Mouse (Mus musculus) embryonic fibroblast, embryonic 13.5 days (primary cell): ENCODE data around the gene Medag. TPM values are rescaled to one million over a fixed set of nuclear protein-coding genes. Genes with fewer than 3 reads are reported as not detected.

Source experiments
- H3K27ac ChIP-seq: 2 replicates; pipeline ENCODE4 v1.5.1; 2012; ENCODE audit warnings: low read length, control low read depth, inconsistent platforms; ENCODE audit not compliant: insufficient read depth
- H3K4me1 ChIP-seq: 2 replicates; pipeline ENCODE4 v1.6.1; 2011; ENCODE audit warnings: low read length; ENCODE audit not compliant: control insufficient read depth, insufficient read depth
- H3K4me3 ChIP-seq: 2 replicates; pipeline ENCODE4 v1.5.1; 2011; ENCODE audit warnings: mild to moderate bottlenecking, control low read depth, low read length; ENCODE audit not compliant: insufficient read depth
- CTCF ChIP-seq: IDR thresholded peaks from 2 replicates; pipeline ENCODE4 v1.5.1; 2011; ENCODE audit warnings: mild to moderate bottlenecking, control low read depth, low read length, moderate library complexity, borderline replicate concordance; ENCODE audit not compliant: insufficient read depth
- POLR2A ChIP-seq: IDR thresholded peaks from 2 replicates; pipeline ENCODE4 v1.6.1; 2011; ENCODE audit warnings: low read depth, mild to moderate bottlenecking, control low read depth, low read length, moderate library complexity
- polyA plus RNA-seq: library from polyadenylated mRNA; stranded (reverse); fragments of >200 nt; gene quantifications from 2 replicates; pipeline ENCODE4 v1.2.4, GENCODE M21; 2011; ENCODE audit warnings: low read depth; ENCODE audit not compliant: missing spikeins, insufficient read length

Medag gene
- polyA plus RNA-seq, 1 experiment = 77.2 TPM

DNA sequence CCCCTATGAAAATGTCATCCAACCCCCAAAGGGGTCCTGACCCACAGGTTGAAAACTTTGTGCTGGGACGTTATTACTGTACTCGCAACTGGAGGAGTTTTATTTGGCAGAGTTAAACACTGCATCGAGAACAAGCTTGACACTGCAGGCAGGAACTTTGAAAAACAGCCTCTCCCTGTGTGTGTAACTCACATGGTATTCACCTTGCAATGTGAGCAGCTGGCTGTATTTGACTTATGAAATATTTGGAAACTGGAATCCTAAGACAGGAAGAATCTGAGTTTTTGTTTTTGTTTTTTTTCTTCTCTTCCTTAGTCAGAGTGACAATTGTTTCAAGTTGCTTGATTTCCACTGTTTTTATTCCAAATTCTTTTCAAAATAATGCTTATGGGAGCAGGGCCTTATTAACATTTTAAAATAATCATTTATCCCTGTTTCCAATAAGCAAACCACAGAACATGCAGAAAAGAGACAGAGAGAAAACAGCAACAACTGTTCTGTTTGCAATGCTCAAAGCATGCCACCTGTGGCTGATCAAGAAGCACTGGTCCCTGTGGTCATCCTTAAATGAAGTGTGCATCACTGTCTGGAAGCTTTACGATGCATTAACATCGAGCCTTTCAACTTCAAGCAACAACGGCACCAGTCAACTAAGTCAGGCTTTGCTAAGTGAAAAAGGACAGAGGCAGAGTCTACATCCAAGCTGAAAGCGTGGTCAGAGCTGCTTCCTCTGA, 26.2 kb upstream of the Medag start:
- Histone ChIP-seq H3K4me3 (no peak overlapping the region), H3K27ac (peak overlapping the region; percentile 89), H3K4me1 (peaks cover 30% of the 10 kb centered on the region)
- TF ChIP-seq POLR2A = no peak
- no peak for TF ChIP-seq CTCF

DNA sequence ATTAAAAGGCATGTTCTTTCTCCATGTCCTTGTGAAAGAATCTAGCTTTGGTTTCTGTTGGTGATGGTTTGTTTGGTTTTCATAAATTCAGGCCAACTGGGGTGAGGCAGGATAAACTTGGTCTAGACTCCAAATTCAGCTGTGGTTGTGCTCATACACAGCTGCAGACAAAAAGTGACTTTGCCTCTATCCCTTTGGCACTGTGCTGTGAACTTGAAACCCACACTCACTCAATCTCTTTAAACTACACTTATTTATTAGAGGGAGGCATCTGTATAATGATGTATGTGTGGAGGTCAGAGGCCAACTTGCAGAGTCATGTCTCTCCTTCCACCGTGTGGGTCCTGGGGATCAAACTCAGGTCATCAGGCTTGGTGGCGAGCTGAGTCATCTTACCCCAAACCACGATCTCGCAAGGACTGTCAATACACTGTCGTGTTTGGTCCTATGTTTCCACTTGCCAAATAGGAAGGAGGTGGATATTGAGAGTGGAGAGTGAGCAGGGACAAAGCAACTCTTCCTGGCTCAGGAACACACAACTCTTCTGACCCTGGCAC, 25.2 kb upstream of the Medag start:
- TF ChIP-seq POLR2A = 0 out of 2 replicates have a peak, but pooled peaks have one; percentile 10
- no peak for TF ChIP-seq CTCF
- H3K4me1 ChIP-seq = peaks cover 33% of the 10 kb centered on the region
- peak overlapping the region; percentile 89 for H3K27ac ChIP-seq
- H3K4me3 ChIP-seq = no peak overlapping the region

DNA sequence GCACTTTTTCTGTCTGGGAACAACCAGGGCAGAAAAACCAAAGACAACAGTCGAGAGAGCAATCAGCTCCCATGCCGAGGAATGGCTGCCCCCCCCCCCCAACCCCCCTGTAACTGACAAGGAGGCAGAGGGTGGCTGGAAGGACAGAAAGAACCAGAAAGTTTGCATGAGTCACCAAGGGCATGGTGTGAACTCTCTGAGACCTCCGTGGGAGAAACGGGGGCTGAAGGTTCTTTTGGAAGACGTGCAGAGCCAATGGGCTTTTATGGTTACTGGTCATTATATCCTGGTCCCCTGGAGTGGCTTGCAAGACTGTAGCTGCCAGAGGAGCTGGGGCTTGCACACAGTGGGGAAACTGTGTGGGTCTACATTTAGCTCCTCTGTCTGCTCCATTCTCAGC, 22.6 kb upstream of the Medag start:
- TF ChIP-seq POLR2A = no peak
- TF ChIP-seq CTCF = no peak
- Histone ChIP-seq H3K27ac (peak overlapping the region; percentile 96), H3K4me1 (peaks cover 26% of the 10 kb centered on the region), H3K4me3 (no peak overlapping the region)

DNA sequence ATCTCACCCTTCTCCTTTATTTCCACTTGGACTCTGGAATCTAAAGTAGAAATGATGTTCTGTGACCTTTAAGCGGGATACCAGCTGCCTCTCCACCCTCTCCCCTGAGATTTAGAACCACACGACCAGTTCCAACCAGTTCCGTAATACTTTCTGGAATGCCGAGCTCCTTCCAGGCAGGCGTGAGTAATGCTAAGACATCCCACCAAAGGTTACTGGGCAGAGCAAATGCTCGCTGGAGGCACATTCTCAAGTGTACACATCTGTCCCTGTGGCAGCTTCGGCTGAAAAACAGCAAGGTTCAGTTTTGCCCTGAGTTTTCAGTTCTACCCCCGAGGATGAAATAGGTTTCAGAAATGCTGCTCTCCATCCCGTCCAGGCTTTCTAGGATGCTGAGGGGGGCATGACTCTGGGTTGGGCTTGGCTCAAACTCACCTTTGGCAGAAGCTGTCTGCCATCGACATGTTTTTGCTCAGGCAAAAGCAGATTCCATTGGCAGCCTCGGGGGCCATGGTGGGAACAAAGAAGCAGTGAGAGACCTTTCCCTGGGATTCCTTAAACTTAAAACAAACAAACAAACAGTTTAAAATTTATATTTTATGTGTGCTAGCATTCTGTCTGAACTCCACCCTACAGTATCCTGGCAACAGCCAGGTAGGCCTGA, 21.9 kb upstream of the Medag start:
- H3K27ac ChIP-seq = peak overlapping the region; percentile 96

DNA sequence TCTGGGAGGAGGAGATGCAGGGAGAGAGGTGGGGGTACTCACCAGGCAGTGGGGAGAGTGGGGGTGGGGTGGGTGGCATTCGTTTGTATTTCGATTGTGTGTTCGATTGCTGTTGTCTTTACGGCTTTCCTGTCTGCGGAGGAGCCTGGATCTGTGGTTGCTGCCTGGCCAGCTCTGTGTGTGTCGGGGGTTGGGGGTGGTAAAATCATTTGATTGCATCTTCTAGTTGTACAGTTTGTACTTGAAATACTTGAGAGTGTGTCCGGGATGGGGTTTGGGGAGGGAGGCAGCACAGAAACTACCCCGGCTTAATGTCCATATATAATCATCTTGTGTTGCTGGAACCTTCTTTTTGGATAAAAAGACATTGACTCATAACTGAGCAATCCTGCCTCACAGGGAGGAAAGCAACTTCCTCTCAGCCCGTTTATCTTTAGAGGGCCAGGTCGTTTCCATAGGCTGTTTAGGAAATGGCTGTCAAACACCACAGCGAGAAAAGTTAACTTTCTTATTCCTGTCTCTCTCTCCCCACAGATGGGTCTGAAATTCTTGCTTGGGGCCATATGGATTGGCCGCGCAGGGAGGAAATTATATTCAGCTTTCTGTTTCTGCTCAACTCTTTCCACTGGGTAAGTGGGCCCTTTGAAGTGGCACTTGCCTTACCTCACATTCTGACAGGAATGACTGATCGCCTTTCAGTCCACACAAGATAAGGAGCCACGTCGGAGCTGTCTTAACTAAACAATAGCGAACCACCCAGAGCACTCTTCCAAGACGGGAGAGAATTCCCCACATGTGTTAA, 19.8 kb upstream of the Medag start:
- TF ChIP-seq POLR2A = 0 out of 2 replicates have a peak, but pooled peaks have one; percentile 19
- TF ChIP-seq CTCF = no peak
- peaks cover 18% of the 10 kb centered on the region for H3K4me1 ChIP-seq
- H3K27ac ChIP-seq = peak overlapping the region; percentile 95
- no peak overlapping the region for H3K4me3 ChIP-seq

More for the DNA sequence above, 21.9 kb upstream of the Medag start:
- Histone ChIP-seq H3K4me3 (no peak overlapping the region), H3K4me1 (peaks cover 26% of the 10 kb centered on the region)
- TF ChIP-seq POLR2A (peak; percentile 52; the same call in 1 of the 2 replicates), CTCF (no peak)

DNA sequence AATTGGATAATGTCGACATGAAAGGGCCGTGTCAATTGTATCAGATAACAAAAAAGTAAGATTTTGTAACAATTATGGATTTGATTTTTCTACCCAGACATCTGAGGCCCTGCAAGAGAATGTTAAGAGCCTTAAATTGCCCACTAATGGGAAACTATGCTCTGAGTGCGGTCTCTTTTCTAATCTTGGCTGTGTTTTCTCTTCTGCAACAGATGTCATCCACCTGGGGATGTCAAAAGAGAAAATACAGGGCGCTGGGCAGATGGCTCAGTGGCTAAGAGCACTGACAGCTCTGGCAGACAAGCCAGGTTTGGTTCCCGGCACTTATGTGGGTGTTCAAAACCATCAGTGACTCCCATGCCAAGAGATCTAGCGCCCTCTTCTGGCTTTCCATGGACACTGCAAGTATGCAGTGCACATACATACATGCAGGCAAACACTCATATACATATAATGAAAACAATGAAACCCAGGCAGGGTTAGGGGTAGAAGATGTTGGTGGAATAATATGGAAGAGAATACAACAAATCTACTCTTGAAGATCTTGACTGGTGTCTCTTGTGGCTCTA, 19.0 kb upstream of the Medag start:
- TF ChIP-seq CTCF (no peak), POLR2A (no peak)
- H3K4me3 ChIP-seq = no peak overlapping the region
- peak overlapping the region; percentile 95 for H3K27ac ChIP-seq
- H3K4me1 ChIP-seq = peaks cover 18% of the 10 kb centered on the region

DNA sequence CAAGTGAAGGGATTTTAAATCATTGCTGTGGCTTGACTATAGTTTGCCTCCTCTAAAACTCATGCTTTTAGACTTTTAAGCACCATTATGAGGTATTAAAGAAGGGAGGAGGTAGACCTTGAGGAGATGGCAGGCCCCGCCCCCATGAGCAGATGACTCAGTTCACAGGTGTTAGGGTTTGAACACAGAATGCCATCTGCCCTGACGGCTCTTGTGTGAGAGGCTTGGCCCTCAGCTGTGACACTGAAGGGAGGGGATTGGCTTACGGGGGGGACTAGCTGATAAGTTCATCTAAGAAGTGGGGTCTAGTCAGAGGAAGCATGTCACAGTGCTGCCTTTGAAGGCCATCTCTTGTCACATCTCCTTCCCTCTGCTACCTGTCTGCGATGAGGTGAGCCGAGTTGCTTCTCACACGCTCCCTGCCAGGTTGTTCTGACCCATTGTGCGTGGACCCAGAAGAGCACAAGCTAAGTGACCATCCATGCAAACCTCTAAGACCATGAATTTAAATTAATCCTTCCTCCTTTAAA, 10.0 kb upstream of the Medag start:
- Histone ChIP-seq H3K4me3 (no peak overlapping the region), H3K4me1 (peaks cover 4% of the 10 kb centered on the region), H3K27ac (no peak overlapping the region)
- TF ChIP-seq CTCF (no peak), POLR2A (no peak)

DNA sequence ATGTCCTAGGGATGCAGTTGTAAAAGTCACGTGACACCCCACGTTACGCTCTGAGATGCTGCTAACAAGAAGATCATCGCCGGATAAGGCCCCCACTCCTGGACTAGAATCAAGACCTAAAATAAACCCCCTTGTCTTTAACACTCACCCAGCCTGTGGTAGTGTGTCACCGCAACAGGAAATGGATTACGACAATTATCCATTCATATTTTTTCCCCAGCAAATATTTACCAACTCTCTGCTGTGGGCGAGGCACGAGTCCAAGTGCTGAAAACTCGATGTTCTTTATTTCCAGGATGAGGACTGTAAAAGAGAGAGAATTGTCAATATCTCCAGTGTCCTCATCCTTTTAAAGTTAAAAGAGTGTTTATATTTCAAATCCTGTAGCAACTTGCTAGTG, 9.5 kb upstream of the Medag start:
- no peak for TF ChIP-seq CTCF
- no peak for TF ChIP-seq POLR2A
- peaks cover 5% of the 10 kb centered on the region for H3K4me1 ChIP-seq
- H3K27ac ChIP-seq = no peak overlapping the region
- H3K4me3 ChIP-seq = no peak overlapping the region

DNA sequence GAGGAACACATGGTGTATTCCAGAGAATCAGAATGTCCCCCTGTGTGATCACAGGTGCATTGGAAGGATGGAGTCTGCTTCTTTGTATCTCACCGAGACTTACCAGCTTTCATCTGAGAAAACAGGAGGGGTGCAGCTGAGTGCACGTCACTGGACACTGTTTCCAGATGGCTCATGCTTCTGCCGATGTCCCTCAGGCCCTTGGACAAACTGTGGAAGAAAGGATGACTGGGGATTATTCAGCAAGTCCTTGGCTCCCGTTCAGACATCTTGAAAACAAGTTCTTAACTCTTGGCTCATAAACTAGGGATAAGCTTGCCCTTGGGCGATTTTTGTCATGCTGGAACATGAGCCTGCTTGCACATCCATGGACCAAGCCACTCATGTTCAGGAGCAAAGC, 8.2 kb upstream of the Medag start:
- Histone ChIP-seq H3K4me3 (no peak overlapping the region), H3K27ac (no peak overlapping the region), H3K4me1 (peaks cover 5% of the 10 kb centered on the region)
- TF ChIP-seq CTCF (no peak), POLR2A (no peak)
